Mouse (Mus musculus): Measurements from ENCODE around the gene Suclg2.

DNA sequence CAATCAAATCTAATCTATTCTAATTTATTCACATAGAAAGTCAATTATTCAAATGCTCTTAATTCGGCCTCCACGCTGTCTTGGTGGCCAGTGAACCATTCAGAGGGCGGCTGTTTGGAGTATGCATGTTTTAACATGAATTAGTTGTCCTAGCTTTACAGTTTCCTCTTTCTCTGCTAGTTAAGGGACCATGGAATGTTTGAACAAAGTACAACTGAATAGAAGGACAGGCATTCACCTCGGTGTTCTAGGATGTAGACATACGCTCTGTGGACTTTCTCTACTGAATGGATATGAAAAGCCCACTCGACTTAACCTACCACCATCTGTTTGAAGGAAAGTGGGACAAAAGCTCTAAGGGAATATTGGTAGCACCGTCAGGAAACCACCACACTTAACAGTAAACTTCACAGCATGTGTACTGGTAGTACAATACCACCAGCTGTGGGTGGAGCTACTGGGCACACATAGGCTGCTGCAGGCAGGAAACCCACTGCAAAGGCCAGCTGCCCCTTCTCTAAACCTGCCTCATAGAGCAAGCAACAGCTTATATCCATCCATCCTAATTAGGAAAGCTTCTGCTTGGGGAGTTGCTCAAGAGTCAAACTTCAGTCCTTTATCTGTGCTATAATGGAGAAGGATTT, 172.3 kb downstream of the Suclg2 start:
- TF ChIP-seq CTCF (IDR thresholded peaks at IDR 0.05; ENCODE audit: low read depth) (no peak), EP300 (optimal IDR thresholded peaks at IDR 0.05) (no peak)
